Mouse (Mus musculus) mouse trophoblast stem cell (cell line): ENCODE data around the gene Cryab.

Source experiments
- in situ Hi-C, 2 experiments: fragments of 300-500 bp; cut with MseI, MboI; formaldehyde crosslinking; loops; 2 replicates in 1 of 2; 3 replicates in 1 of 2; pipeline ENCODE4 v1.15.1; 2025

Cryab gene

DNA sequence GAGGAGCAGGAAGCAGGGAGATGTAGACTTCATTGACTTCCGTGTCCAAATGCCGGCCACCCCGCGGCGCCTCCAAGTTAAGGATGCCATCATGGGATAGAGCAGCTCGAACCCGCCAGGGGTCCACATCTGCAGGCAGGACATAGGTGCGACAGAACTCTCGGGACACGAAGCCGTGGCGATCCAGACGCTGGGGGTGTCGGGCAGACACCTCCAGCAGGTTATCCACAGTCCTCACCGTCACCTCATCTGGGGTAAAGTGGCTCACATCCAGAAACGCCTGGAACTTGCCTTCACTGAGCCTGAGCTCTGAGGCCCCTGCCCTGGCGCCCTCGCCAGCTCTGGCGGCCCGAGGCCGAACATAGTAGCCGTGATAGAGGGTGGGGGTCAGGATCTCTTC is at the start of gene Cryab:
Gene Cryab, plus strand, starts transcription at position 3 of the 400 bp plus-strand sequence.
- in situ Hi-C loops: no loop called here

- in situ Hi-C loops: no loop called here
These were observed 46.2 kb upstream of the Cryab start for GRCm38 (mm10) chr9:50704907-50705306.

DNA sequence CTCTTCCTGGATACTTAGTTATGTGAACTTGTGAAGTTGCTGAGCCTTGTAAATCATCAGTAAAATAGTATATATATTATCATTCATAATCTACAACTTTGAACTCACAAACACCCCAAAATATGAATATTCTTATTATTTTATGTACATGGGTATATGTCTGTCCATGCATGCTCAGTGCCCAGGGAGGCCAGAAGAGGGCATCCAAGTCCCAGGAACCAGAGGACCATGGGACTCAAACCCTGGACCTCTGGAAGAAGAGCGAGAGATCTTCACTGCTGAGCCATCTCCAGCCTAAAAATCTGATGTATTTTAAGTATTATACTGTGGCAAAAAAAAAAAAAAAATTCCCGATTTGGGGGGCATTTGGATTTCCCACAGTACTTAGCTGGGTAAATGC is 42.0 kb upstream of the Cryab start:
- in situ Hi-C loops: no loop called here

DNA sequence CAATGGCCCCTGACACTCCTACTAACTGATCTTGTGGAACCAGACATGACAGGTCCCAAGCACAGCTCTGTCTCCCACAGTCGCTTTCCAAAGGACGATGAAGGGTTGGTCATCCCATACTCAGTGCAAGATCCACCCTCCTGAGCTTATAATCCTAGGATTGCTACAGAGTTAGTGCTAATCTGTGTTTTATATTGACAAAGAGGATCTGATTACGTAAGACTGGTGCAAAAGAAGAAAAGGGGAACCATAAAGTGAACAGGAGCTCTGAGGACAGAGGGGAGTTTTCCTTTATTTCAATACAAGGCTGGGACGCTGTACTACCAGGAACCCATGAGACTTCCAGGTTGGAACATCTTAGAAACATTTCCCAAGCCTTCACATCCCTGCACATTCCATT is 39.8 kb upstream of the Cryab start:
- in situ Hi-C loops: no loop called here

DNA sequence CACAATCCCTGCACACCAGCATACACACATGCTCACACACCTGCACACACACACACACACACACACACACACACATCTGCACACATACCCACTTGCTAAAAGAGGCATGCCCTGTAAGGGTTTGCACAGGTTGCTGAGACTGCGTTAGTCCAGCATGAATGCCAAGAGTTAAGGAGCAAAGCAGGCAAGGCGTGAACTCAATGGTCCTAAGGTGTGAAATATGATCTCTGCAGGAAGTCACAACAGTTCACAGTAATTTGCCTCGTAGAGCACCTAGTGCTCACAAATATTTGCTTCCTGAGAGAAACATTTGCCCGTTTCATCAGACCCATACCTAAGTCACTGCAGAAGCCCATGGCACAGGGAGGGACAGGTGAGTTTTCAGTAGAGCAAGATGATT is 36.9 kb upstream of the Cryab start:
- in situ Hi-C loops: no loop called here

DNA sequence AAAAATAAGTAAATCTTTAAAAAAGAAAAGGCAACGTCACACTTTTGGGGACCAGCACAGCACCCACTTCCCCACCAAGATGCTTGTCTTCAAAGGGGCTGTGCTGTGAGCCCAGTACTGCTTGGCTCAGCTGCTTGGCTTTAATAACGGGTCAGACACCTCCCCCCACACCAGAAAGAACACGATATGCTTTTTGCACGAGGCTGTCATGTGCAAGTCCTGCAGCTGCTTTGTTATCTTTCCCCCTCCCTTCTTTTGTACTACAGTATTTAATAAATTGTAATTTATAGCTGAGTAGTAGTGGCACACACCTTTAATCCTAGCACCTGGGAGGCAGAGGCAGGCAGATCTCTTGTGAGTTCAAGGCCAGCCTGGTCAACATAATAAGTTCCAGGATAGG is 32.2 kb upstream of the Cryab start:
- in situ Hi-C loops: no loop called here

DNA sequence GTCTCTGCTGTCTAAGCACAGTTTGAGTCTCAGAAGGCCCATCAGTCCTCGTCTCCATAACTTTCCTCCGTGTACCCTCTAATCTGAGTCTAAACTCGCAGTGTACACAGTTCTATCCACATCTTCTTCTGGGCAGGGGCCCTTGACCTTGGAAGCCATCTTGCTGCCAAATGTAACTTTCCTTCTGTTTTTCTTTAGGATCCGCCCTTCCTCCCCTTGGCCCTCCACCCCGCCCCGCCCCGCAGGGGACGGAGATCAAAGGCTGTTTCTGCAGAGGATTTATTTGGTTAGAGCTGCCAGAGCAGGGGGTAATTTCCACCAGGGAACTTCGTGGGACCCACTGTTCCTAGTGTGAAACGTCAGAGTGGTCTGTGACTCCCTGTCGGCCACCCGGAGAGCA is 30.1 kb upstream of the Cryab start:
- in situ Hi-C loops: no loop called here

DNA sequence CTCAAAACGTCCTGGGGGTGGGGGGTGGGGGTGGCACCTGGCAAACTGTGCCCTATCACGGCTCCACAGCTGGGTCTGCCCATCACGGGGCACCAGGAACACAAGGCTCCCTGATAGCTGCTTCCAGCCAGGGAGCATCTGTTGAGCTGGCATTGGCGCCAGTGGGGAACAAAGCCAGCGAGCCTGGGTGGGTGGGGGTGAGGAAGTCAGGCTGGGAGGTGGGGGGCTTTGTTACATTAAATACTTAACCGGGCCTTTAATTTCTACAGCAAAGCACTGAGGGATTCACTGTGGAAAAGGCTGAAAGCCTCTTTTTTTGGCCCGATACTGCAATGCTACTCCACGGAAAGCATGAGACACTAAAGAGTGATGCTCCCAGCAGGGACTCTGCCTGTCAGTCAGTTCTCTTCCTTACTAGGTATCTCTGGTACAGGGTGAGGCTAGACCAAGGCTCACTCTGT is 28.6 kb upstream of the Cryab start:
- in situ Hi-C loops: no loop called here

DNA sequence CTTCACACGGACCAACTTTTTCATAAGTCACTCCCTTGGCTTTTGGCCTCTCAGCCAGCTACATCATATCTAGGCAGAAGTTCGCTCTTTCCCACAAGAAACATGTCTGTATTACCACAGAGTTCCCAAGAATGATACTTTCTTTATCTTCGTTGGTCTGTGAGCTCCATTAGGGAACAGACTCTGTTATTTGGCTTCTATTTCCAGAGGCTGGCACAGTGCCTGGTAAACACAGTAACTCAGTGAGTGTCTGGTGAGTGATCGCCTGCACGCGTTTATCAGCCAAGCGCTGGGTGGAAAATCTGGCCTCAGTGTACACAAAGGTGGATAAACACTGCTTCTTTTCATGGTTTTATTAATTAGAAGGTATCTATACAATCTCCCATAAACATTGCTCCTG is 27.7 kb upstream of the Cryab start:
- in situ Hi-C loops: no loop called here

DNA sequence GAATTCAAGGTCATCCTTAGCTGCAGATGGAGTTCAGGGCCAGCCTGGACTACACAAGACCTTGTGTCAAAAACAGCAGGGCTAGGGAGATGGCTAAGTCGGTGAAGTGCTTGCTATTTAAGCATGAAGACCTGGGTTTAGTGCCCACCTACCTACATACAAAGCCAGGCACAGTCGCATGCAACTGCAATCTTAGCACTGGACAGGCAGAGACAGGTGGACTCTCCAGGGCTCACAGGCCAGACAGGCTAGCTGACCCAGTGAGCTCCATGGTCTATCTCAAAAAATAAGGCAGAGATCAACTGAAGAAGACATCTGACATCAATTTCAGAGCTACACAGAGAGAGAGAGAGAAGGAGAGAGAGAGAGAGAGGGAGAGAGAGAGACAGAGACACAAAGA is 27.0 kb upstream of the Cryab start:
- in situ Hi-C loops: no loop called here

- in situ Hi-C loops: no loop called here
These were observed 26.3 kb upstream of the Cryab start for GRCm38 (mm10) chr9:50724661-50725330.

DNA sequence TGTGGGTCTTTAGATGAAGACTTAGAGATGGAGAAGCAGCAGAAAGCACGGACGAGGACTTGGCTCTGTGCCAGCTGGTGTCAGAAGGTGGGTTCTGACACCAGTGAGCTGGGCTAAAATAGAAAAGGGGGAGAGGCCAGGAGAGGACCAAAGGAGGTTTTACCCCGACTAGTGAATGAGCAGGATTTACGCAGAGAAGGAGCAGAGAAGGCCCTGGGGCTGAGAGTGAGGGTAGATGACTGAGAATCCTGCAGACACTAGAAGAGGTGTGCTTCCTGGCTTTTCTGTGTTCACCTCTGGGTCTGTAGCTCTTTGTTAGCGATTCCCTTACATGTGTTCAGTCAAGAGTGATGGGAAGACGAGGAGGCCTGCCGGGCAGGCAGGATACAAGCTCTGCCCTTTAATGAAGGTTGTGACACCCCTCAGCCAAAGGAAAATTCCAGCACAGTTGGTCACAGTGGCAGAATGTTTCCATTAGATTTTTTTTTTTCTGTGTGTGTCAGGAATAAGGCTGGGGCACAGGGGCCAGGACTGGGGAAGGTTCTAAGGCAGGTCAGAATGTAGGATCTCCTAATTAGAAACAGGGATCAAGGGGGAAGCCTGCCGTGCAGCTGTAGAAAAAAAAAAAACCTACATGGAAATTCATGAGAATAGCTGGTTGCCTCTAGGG is 25.1 kb upstream of the Cryab start:
- in situ Hi-C loops: no loop called here

DNA sequence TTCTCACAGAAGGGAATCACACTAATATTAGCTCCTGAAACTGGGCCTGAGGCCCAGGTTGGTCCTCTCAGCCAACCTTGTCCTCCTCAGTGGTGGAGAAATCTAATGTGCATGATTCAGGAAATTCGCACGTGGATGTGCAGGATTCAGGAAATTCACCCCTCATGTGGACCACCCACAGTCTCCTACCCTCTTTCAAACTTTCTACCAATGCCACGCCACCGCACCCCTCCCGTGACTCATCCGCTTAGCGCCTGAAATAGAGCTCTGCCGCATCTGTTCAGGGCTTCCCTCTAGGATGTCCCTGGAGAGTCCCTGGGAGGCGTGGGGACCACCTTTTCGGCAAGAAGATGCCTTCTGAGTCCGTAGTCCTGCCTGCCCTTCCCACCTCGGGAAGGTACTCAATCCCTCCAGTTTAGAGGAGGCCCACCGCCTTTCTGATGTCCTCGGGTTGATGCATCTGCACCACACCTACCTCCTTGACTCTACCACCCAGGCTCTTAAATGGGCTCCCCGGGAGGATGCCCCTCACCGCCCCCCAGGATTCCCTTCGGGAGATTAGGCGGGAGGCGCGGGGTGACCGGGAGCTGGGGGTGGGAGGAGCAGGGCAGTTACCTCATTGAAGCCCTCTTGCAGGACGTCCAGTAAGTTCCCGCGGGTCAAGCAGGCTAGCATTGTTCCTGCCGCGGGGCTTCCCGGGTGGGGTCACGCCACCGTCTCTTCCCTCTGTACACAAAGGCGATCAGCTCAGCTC is 23.8 kb upstream of the Cryab start:
- in situ Hi-C loops: no loop called here

GRCm38 (mm10) chr9:50727925-50728651 is 23.0 kb upstream of the Cryab start:
- in situ Hi-C loops: no loop called here

- in situ Hi-C loops: no loop called here
These were observed 21.5 kb upstream of the Cryab start for GRCm38 (mm10) chr9:50729600-50729999.

GRCm38 (mm10) chr9:50732560-50732959 is 18.6 kb upstream of the Cryab start:
- in situ Hi-C loops: no loop called here

- in situ Hi-C loops: no loop called here
These were observed 16.1 kb upstream of the Cryab start for GRCm38 (mm10) chr9:50734989-50735388.

GRCm38 (mm10) chr9:50738914-50739870 is 11.9 kb upstream of the Cryab start, which contains the start of gene Dixdc1:
Dixdc1 (minus strand) TSS chr9:50739517.
- in situ Hi-C loops: no loop called here

DNA sequence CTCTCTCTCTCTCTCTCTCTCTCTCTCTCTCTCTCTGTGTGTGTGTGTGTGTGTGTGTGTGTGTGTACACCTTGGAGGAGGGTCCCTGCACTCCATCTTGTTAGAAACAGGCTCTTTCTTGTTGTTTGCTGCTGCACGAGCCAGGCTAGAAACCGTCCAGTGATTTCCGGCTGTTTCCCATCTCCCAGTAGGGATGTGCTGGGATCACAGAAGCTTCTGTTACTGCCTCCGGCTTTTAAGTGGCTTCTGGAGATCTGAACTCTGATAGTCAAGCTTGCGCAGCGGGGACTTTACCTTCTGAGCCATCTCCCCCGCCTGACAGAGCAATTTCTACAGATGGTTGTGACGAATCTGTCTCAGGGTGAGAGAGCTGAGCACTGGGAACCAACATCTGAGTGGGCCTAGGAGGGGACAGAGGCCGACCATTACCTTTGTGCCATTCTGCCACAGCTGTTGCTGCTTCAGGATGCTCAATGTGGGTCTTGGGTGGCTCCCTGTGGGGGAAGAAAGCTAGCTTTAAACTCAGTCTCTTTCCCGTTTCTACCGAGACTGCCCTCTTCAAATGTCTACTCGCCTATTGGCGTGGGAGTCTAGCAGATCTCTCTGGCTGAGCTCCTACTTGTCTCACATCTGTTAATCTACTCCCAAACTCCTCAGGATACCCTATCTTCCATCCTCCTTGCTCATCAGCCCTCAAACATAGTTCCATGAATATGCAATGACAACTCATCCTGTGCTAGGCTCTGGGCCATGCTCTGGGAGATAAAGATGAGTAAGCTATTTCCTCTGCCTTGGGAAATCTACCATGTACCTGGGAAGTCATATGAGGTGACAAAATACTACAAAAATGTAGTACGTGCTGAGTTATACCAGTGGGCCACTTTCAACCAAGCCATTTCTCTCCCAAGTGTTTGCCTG is 10.0 kb upstream of the Cryab start:
- in situ Hi-C loops: no loop called here

- in situ Hi-C loops: no loop called here
These were observed 8.9 kb upstream of the Cryab start for GRCm38 (mm10) chr9:50742261-50742660.
